Mouse (Mus musculus): ENCODE results near the gene Deaf1. TPM values are rescaled to one million over a fixed set of nuclear protein-coding genes. Genes with fewer than 3 reads are reported as not detected.
"Not testable (repeated sequence)": the region's sequence is repeated elsewhere in the genome, so short reads cannot be mapped to it uniquely, and the experiment has no call there.

The Deaf1 gene
- polyA plus RNA-seq, 1 experiment from 2014 or later = 224 TPM

DNA sequence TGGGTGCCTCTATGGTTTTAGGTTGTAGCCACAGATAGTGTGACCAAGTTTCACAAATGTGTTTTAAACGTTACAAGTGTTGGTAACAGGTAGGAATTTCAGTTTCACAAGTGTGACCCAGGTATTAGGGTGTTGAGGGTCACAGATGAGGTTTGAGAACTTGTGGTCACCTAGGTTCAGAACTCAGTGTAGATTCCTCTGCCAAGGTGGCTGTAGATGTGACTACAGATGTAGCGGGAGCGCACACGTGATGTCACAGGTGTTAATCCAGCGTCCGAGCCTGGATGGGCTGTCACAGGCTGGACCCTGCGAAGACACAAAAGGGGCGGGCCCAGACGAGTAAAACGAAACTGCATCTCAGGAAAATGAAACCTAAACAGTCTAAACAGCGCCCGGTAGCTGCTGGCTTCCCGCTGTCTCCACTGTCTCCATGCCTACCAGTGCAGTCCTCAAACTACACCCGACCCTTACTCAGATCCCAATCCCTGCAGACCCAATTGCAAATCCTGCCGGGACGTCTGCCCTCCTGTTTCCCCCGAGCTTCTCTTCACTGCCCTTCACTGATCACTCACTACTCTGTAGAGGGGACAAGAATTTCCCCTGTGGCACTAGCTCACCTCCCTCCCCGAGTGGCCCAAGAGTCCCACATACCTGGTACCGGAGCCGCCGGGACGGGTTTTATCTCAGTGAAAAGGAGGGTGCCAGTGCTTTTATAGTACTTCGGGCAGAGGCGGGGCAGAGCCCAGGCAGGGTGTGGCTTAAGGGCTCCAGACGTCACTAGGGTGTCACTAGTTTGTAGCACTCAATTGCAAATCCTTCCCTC is 61.5 kb downstream of the Deaf1 start, which contains the start of gene Irf7:
Gene Irf7 (minus strand): TSS at position 743 of the 823 bp plus-strand sequence.
- ATAC-seq (replicated peaks) = peak; percentile 38; the same call in 1 of the 2 replicates
- Histone ChIP-seq H3K27me3 (replicated peaks) (no peaks in the 10 kb centered on the region), H3K27ac (no peak within 1 kb of the TSS), H3K36me3 (replicated peaks) (peaks cover 26% of the 10 kb centered on the region), H3K9me3 (no peaks in the 10 kb centered on the region), H3K9ac (peak within 1 kb of the TSS; percentile 15; the same call in 1 of the 2 replicates), H3K4me3 (peak within 1 kb of the TSS; percentile 25), H3K4me2 (peak within 1 kb of the TSS; percentile 48), H3K4me1 (peaks cover 5% of the 10 kb centered on the region; the same call in 1 of the 2 replicates)
- WGBS = 13% methylated on average over 25 of the region's 25 CpGs

DNA sequence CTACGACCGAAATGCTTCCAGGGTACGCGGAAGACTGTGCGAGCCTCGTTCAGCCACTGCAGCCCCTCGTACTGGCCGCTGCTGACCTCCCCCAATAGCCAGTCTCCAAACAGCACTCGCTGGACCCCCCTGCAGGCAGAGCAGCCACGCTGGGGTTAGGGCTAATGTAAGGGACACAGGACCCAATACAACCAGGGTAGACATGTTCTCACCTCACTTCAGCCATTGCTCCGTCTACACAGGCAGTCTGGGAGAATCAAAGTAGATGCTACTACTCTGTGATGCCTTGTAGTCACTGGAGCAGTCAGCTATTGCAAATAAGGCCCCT is 62.1 kb downstream of the Deaf1 start:
- Histone ChIP-seq H3K9ac (no peak overlapping the region), H3K4me3 (no peak overlapping the region), H3K36me3 (replicated peaks) (peaks cover 32% of the 10 kb centered on the region), H3K9me3 (no peaks in the 10 kb centered on the region), H3K27me3 (replicated peaks) (no peaks in the 10 kb centered on the region), H3K4me1 (peaks cover 5% of the 10 kb centered on the region; the same call in 1 of the 2 replicates), H3K27ac (no peak overlapping the region), H3K4me2 (peak overlapping the region; percentile 48; the same call in 1 of the 2 replicates)
- WGBS = 33% methylated on average over 11 of the region's 11 CpGs
- no peak for ATAC-seq (replicated peaks)

- Histone ChIP-seq H3K27ac (no peak overlapping the region), H3K36me3 (replicated peaks) (peaks cover 36% of the 10 kb centered on the region), H3K27me3 (replicated peaks) (no peaks in the 10 kb centered on the region), H3K9ac (no peak overlapping the region), H3K4me1 (peaks cover 5% of the 10 kb centered on the region; the same call in 1 of the 2 replicates), H3K4me2 (no peak overlapping the region), H3K9me3 (no peaks in the 10 kb centered on the region), H3K4me3 (no peak overlapping the region)
- 36% methylated on average over 12 of the region's 12 CpGs for WGBS
- ATAC-seq (replicated peaks) = peak; percentile 49; the same call in 1 of the 2 replicates
Observed at GRCm38 (mm10) chr7:141264761-141265410, 62.6 kb downstream of the Deaf1 start.

- peaks cover 44% of the 10 kb centered on the region for H3K36me3 ChIP-seq (replicated peaks)
- 78% methylated on average over 11 of the region's 11 CpGs for WGBS
- H3K4me3 ChIP-seq = no peak overlapping the region
- no peaks in the 10 kb centered on the region for H3K9me3 ChIP-seq
- no peak overlapping the region for H3K9ac ChIP-seq
- H3K27me3 ChIP-seq (replicated peaks) = no peaks in the 10 kb centered on the region
- peaks cover 5% of the 10 kb centered on the region; the same call in 1 of the 2 replicates for H3K4me1 ChIP-seq
- H3K4me2 ChIP-seq = no peak overlapping the region
- H3K27ac ChIP-seq = no peak overlapping the region
- ATAC-seq (replicated peaks) = no peak
Observed at GRCm38 (mm10) chr7:141264041-141264700, 63.3 kb downstream of the Deaf1 start.

GRCm38 (mm10) chr7:141263640-141264039 is 63.9 kb downstream of the Deaf1 start:
- WGBS = 89% methylated on average over 13 of the region's 13 CpGs
- H3K27me3 ChIP-seq (replicated peaks) = no peaks in the 10 kb centered on the region

GRCm38 (mm10) chr7:141261480-141261879 is 66.0 kb downstream of the Deaf1 start:
- H3K4me1 ChIP-seq = peaks cover 5% of the 10 kb centered on the region; the same call in 1 of the 2 replicates
- ATAC-seq (replicated peaks) = no peak
- H3K9ac ChIP-seq = no peak overlapping the region
- H3K36me3 ChIP-seq (replicated peaks) = peaks cover 69% of the 10 kb centered on the region
- no peaks in the 10 kb centered on the region for H3K27me3 ChIP-seq (replicated peaks)
- no peaks in the 10 kb centered on the region for H3K9me3 ChIP-seq
- H3K27ac ChIP-seq = no peak overlapping the region
- H3K4me2 ChIP-seq = no peak overlapping the region
- 96% methylated on average over 3 of the region's 3 CpGs for WGBS
- no peak overlapping the region for H3K4me3 ChIP-seq

More at GRCm38 (mm10) chr7:141263640-141264039, 63.9 kb downstream of the Deaf1 start:
- H3K4me1 ChIP-seq = peaks cover 5% of the 10 kb centered on the region; the same call in 1 of the 2 replicates
- no peak overlapping the region for H3K4me2 ChIP-seq
- H3K9me3 ChIP-seq = no peaks in the 10 kb centered on the region
- H3K9ac ChIP-seq = no peak overlapping the region
- peaks cover 49% of the 10 kb centered on the region for H3K36me3 ChIP-seq (replicated peaks)
- H3K27ac ChIP-seq = no peak overlapping the region
- ATAC-seq (replicated peaks) = no peak
- no peak overlapping the region for H3K4me3 ChIP-seq

DNA sequence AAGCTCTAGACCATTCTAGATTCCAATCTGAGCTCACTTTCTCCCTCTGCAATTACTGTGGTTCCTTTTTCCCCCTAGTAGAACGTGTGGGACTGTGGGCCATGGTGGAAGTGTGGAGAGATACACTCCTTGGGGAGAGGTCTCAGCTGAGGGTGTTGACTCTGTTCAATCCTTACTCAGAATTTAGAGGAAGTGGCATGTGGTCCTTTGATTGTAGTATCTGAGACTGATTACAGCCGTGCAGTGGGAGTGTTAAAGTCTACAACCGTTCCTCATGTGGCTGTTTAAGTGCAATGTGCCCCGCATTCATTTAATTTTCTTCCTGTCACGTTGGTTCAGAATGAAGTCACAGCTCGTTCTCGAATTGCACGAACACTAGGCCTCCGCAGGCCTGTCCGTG is 71.3 kb downstream of the Deaf1 start:
- H3K9ac ChIP-seq = no peak overlapping the region
- peaks cover 63% of the 10 kb centered on the region for H3K36me3 ChIP-seq (replicated peaks)
- no peak overlapping the region for H3K4me2 ChIP-seq
- H3K4me3 ChIP-seq = no peak overlapping the region
- H3K27me3 ChIP-seq (replicated peaks) = no peaks in the 10 kb centered on the region
- H3K9me3 ChIP-seq = no peaks in the 10 kb centered on the region
- H3K27ac ChIP-seq = no peak overlapping the region
- 93% methylated on average over 10 of the region's 10 CpGs for WGBS
- H3K4me1 ChIP-seq = no peaks in the 10 kb centered on the region
- no peak for ATAC-seq (replicated peaks)

- not testable (repeated sequence) for H3K4me2 ChIP-seq; H3K9ac ChIP-seq; H3K4me1 ChIP-seq; H3K27ac ChIP-seq; H3K4me3 ChIP-seq; ATAC-seq (replicated peaks); H3K9me3 ChIP-seq; H3K27me3 ChIP-seq (replicated peaks)
- peaks cover 37% of the 10 kb centered on the region for H3K36me3 ChIP-seq (replicated peaks)
- WGBS = 95% methylated on average over 4 of the region's 4 CpGs
Observed at GRCm38 (mm10) chr7:141250486-141250885, 77.0 kb downstream of the Deaf1 start.

Other genes starting within 250 kb of the Deaf1 start
- gene Pkp3, start 249.5 kb downstream of the Deaf1 start, polyA plus RNA-seq (2015; fragmentation: Nextera tagmentation; extraction: Ambion mirVana) = 0.84 TPM in 1 of 2 replicates, not detected in the other
- gene Sigirr, start 227.1 kb downstream of the Deaf1 start, polyA plus RNA-seq (2015; fragmentation: Nextera tagmentation; extraction: Ambion mirVana) = 2.3 and 2.7 TPM in 2 replicates
- 0.36 and 0.42 TPM in 2 replicates for gene Ano9, start 209.9 kb downstream of the Deaf1 start, polyA plus RNA-seq (2015; fragmentation: Nextera tagmentation; extraction: Ambion mirVana)
- 83.3 and 86.2 TPM in 2 replicates for gene Ptdss2, start 205.3 kb downstream of the Deaf1 start, polyA plus RNA-seq (2015; fragmentation: Nextera tagmentation; extraction: Ambion mirVana)
- gene Rnh1, start 154.8 kb downstream of the Deaf1 start, polyA plus RNA-seq (2015; fragmentation: Nextera tagmentation; extraction: Ambion mirVana) = 40.6 and 44.4 TPM in 2 replicates
- gene Hras, start 133.7 kb downstream of the Deaf1 start, polyA plus RNA-seq (2015; fragmentation: Nextera tagmentation; extraction: Ambion mirVana) = 181 and 195 TPM in 2 replicates
- 12.8 and 13.8 TPM in 2 replicates for gene Lrrc56, start 133.5 kb downstream of the Deaf1 start, polyA plus RNA-seq (2015; fragmentation: Nextera tagmentation; extraction: Ambion mirVana)
- gene Lmntd2, start 113.6 kb downstream of the Deaf1 start, polyA plus RNA-seq (2015; fragmentation: Nextera tagmentation; extraction: Ambion mirVana) = 0.87 and 1.4 TPM in 2 replicates
- 24.0 and 26.3 TPM in 2 replicates for gene Rassf7, start 111.8 kb downstream of the Deaf1 start, polyA plus RNA-seq (2015; fragmentation: Nextera tagmentation; extraction: Ambion mirVana)
- gene Phrf1, start 98.9 kb downstream of the Deaf1 start, polyA plus RNA-seq (2015; fragmentation: Nextera tagmentation; extraction: Ambion mirVana) = 77.3 and 85.7 TPM in 2 replicates
- 2.1 and 4.2 TPM in 2 replicates for gene Irf7, start 61.2 kb downstream of the Deaf1 start, polyA plus RNA-seq (2015; fragmentation: Nextera tagmentation; extraction: Ambion mirVana)
- gene Cdhr5, start 50.9 kb downstream of the Deaf1 start, polyA plus RNA-seq (2015; fragmentation: Nextera tagmentation; extraction: Ambion mirVana) = not detected in 2 replicates
- gene Sct, start 48.6 kb downstream of the Deaf1 start, polyA plus RNA-seq (2015; fragmentation: Nextera tagmentation; extraction: Ambion mirVana) = 1.6 and 1.8 TPM in 2 replicates
- gene Drd4, start 35.7 kb downstream of the Deaf1 start, polyA plus RNA-seq (2015; fragmentation: Nextera tagmentation; extraction: Ambion mirVana) = 0.74 and 0.96 TPM in 2 replicates
- 63.0 and 63.3 TPM in 2 replicates for gene Tmem80, start within 50 bp of the Deaf1 start, polyA plus RNA-seq (2015; fragmentation: Nextera tagmentation; extraction: Ambion mirVana)
- 0.49 and 0.66 TPM in 2 replicates for gene Eps8l2, start 11.2 kb upstream of the Deaf1 start, polyA plus RNA-seq (2015; fragmentation: Nextera tagmentation; extraction: Ambion mirVana)
- 292 and 298 TPM in 2 replicates for gene Taldo1, start 64.5 kb upstream of the Deaf1 start, polyA plus RNA-seq (2015; fragmentation: Nextera tagmentation; extraction: Ambion mirVana)
- gene Gatd1, start 86.4 kb upstream of the Deaf1 start, polyA plus RNA-seq (2015; fragmentation: Nextera tagmentation; extraction: Ambion mirVana) = 57.2 and 59.5 TPM in 2 replicates
- gene Cend1, start 101.8 kb upstream of the Deaf1 start, polyA plus RNA-seq (2015; fragmentation: Nextera tagmentation; extraction: Ambion mirVana) = 111 and 113 TPM in 2 replicates
- 109 and 120 TPM in 2 replicates for gene Slc25a22, start 110.2 kb upstream of the Deaf1 start, polyA plus RNA-seq (2015; fragmentation: Nextera tagmentation; extraction: Ambion mirVana)
- gene Pidd1, start 116.3 kb upstream of the Deaf1 start, polyA plus RNA-seq (2015; fragmentation: Nextera tagmentation; extraction: Ambion mirVana) = 3.4 and 3.8 TPM in 2 replicates
- 597 and 636 TPM in 2 replicates for gene Rplp2, start 119.7 kb upstream of the Deaf1 start, polyA plus RNA-seq (2015; fragmentation: Nextera tagmentation; extraction: Ambion mirVana)
- 17.7 and 20.1 TPM in 2 replicates for gene Pnpla2, start 127.5 kb upstream of the Deaf1 start, polyA plus RNA-seq (2015; fragmentation: Nextera tagmentation; extraction: Ambion mirVana)
- 7.6 and 8.7 TPM in 2 replicates for gene Cracr2b, start 133.4 kb upstream of the Deaf1 start, polyA plus RNA-seq (2015; fragmentation: Nextera tagmentation; extraction: Ambion mirVana)
- 18.8 and 20.5 TPM in 2 replicates for gene Cd151, start 139.7 kb upstream of the Deaf1 start, polyA plus RNA-seq (2015; fragmentation: Nextera tagmentation; extraction: Ambion mirVana)
- gene Polr2l, start 147.4 kb upstream of the Deaf1 start, polyA plus RNA-seq (2015; fragmentation: Nextera tagmentation; extraction: Ambion mirVana) = 82.4 and 83.8 TPM in 2 replicates
- 49.1 and 55.3 TPM in 2 replicates for gene Tspan4, start 147.6 kb upstream of the Deaf1 start, polyA plus RNA-seq (2015; fragmentation: Nextera tagmentation; extraction: Ambion mirVana)
- gene Chid1, start 212.2 kb upstream of the Deaf1 start, polyA plus RNA-seq (2015; fragmentation: Nextera tagmentation; extraction: Ambion mirVana) = 44.1 and 44.6 TPM in 2 replicates
- 132 and 135 TPM in 2 replicates for gene Ap2a2, start 234.5 kb upstream of the Deaf1 start, polyA plus RNA-seq (2015; fragmentation: Nextera tagmentation; extraction: Ambion mirVana)

Data from midbrain, embryonic 15.5 days (tissue).